Mouse (Mus musculus) midbrain, embryonic 12.5 days (tissue): ENCODE data around the gene Nr1h2. TPM values are rescaled to one million over a fixed set of nuclear protein-coding genes. Genes with fewer than 3 reads are reported as not detected.
A peak's percentile ranks its signal among the peaks of the same experiment; 100 is the strongest.

Experiments
- ATAC-seq: fragments of 200-750 bp; cut with Nextera tagmentation; 2 replicates; pipeline ENCODE4 v1.8.0; 2017; ENCODE audit warnings: low read depth, moderate TSS enrichment, moderate library complexity; ENCODE audit not compliant: low FRiP score
- H3K27ac ChIP-seq: fragments of 300-500 bp; sonication (generic); replicated peaks from 2 replicates; pipeline ENCODE4 v1.5.1; 2016; ENCODE audit warnings: mild to moderate bottlenecking
- H3K27me3 ChIP-seq: fragments of 300-500 bp; sonication (generic); 2 replicates; pipeline ENCODE4 v1.6.1; 2016; ENCODE audit warnings: mild to moderate bottlenecking
- H3K36me3 ChIP-seq: fragments of 300-500 bp; sonication (generic); 2 replicates; pipeline ENCODE4 v1.6.1; 2016
- H3K4me1 ChIP-seq: fragments of 300-500 bp; sonication (generic); 2 replicates; pipeline ENCODE4 v1.6.1; 2016
- H3K4me2 ChIP-seq: fragments of 300-500 bp; sonication (generic); replicated peaks from 2 replicates; pipeline ENCODE4 v1.6.1; 2016; ENCODE audit warnings: mild to moderate bottlenecking, moderate library complexity
- H3K4me3 ChIP-seq: fragments of 300-500 bp; sonication (generic); 2 replicates; pipeline ENCODE4 v1.5.1; 2016; ENCODE audit warnings: mild to moderate bottlenecking
- H3K9ac ChIP-seq: fragments of 300-500 bp; sonication (generic); replicated peaks from 2 replicates; pipeline ENCODE4 v1.6.1; 2016; ENCODE audit warnings: mild to moderate bottlenecking, moderate library complexity
- H3K9me3 ChIP-seq: fragments of 300-500 bp; sonication (generic); 2 replicates; pipeline ENCODE4 v1.6.1; 2016; ENCODE audit warnings: mild to moderate bottlenecking
- WGBS: fragments of 180-500 bp; shearing (Covaris S2); methylation state at CpG from one replicate; pipeline ENCODE4 v1.1.7; 2016; 5-methylcytosine and 5-hydroxymethylcytosine counted together
- polyA plus RNA-seq: library from polyadenylated mRNA; unstranded; fragments of >200 nt; fragmentation: Nextera tagmentation; extraction: Ambion mirVana; gene quantifications from 2 replicates; pipeline ENCODE4 v1.2.1, GENCODE M21; 2016

The Nr1h2 gene
- polyA plus RNA-seq = 78.2 and 80.3 TPM in 2 replicates

DNA sequence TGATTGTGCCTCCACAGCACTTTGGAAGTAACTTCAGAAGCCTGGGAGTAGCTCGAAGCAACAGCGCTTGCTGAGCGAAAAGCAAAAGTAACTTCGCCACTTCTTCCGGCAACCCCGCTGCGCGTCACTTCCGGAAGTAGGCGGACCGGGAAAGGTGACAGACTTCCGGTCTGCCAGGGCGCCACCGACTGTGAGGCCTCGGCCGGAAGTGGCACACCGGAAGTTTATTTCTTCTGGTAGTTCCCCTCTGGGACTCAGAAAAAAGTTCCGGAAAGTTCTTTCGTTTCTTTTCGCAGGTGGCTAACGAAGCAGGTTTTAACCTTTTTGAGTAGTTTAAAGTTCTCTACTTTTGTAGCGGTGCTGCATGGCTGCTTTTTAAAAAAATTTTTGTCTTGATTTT is at the start of gene Nr1h2:
Gene Nr1h2 (minus strand): TSS at position 126 of the 400 bp plus-strand sequence.
- peak within 1 kb of the TSS; percentile 64 for H3K9ac ChIP-seq
- H3K4me2 ChIP-seq = peak within 1 kb of the TSS; percentile 60
- under 1% methylated on average over 22 of the region's 22 CpGs for WGBS
- H3K36me3 ChIP-seq = peaks cover 31% of the 10 kb centered on the region
- no peaks in the 10 kb centered on the region for H3K9me3 ChIP-seq
- H3K27me3 ChIP-seq = peaks cover 8% of the 10 kb centered on the region; the same call in 1 of the 2 replicates
- ATAC-seq = peak; percentile 71
- peak within 1 kb of the TSS; percentile 90 for H3K27ac ChIP-seq
- peak within 1 kb of the TSS; percentile 83 for H3K4me3 ChIP-seq
- peaks cover 13% of the 10 kb centered on the region for H3K4me1 ChIP-seq

DNA sequence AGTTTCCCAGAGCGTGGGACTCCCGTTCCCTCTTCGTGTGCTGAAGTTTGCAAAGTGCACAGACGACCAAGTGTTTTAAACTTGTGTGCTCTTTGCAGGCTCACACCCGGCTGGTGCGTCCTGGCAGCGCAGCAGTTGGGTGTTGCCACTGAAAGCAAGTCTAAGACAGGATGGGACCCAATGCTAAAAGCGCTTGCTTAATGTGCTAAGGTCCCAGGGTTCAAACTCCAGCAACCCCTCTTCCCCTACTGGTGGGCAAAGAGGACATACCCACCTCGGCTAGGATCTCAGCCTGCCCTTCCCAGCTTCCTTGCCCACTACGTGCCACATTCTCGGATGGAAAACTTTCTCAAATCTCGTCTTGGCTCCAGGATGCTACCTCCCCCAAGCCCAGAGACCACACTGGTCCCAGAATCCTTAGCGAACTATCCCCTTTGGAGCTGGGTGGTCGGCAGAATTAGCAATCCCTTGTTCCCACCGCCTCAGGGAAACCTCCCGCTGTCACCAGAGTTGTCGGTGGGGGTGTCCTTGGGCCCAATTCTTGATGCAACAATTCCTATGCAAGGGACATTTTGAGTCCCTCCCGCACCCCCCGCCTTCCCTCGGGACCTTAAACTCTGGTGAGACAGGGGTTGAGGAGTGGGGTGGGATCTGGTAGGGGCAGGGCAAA is 49.6 kb upstream of the Nr1h2 start:
- Histone ChIP-seq H3K9ac (no peak overlapping the region), H3K27me3 (peaks cover 70% of the 10 kb centered on the region), H3K36me3 (no peaks in the 10 kb centered on the region), H3K4me1 (peaks cover 35% of the 10 kb centered on the region), H3K27ac (no peak overlapping the region), H3K9me3 (0 out of 2 replicates have a peak, but pooled peaks cover 3% of the 10 kb centered on the region), H3K4me3 (0 out of 2 replicates have a peak overlapping the region, but pooled peaks have one; percentile 9), H3K4me2 (peak overlapping the region; percentile 52)
- no peak for ATAC-seq
- WGBS = 3% methylated on average over 20 of the region's 20 CpGs

DNA sequence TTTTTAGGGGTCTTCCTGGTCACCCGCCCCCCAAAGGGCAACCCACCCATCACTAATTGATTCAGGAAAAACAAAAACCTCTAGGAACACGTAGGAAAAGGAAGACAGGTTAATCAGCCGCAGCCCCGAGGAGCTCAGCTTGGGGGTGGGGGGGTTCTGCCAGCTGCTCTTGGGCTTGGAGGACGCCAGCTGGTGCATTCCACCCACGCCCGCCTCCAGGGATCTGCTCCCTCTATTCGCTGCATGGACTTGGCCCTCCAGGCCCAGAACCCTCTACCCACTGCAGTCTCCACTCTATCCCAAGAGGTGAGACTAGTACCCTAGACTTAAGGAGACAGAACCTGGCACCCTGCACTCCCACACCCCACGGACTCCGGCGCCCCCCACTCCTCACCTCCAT is 48.7 kb upstream of the Nr1h2 start:
- Histone ChIP-seq H3K36me3 (no peaks in the 10 kb centered on the region), H3K4me3 (no peak overlapping the region), H3K9me3 (no peaks in the 10 kb centered on the region), H3K4me1 (peaks cover 35% of the 10 kb centered on the region), H3K27me3 (peaks cover 66% of the 10 kb centered on the region), H3K4me2 (peak overlapping the region; percentile 36), H3K9ac (peak overlapping the region; percentile 4; the same call in 1 of the 2 replicates), H3K27ac (peak overlapping the region; percentile 44; the same call in 1 of the 2 replicates)
- 8% methylated on average over 10 of the region's 11 CpGs for WGBS
- peak; percentile 44 for ATAC-seq

DNA sequence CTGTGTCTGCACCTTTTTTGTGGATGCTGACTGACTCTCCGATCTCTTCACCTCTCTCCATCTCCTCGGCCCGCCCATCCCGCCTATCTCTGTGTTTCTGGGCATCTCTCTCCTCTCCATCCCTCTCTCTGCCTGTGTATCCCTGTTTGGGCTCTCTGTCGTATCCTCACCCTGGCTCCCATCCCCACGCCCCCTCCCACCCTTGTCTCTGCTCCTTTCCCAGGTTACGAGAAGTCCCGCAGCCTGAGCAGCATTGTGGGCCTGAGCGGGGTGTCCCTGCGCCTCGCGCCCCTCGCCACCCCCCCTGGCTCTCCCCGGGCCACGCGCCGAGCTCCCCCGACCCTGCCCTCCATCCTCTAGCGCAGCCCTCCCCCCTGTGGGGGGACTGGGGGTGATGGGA is 47.9 kb upstream of the Nr1h2 start:
- no peak for ATAC-seq
- H3K4me2 ChIP-seq = peak overlapping the region; percentile 37
- H3K27me3 ChIP-seq = peaks cover 58% of the 10 kb centered on the region
- H3K27ac ChIP-seq = peak overlapping the region; percentile 39
- no peaks in the 10 kb centered on the region for H3K9me3 ChIP-seq
- 10% methylated on average over 17 of the region's 19 CpGs for WGBS
- 0 out of 2 replicates have a peak overlapping the region, but pooled peaks have one; percentile 2 for H3K4me3 ChIP-seq
- H3K9ac ChIP-seq = peak overlapping the region; percentile 43; the same call in 1 of the 2 replicates
- H3K4me1 ChIP-seq = peaks cover 35% of the 10 kb centered on the region
- no peaks in the 10 kb centered on the region for H3K36me3 ChIP-seq

DNA sequence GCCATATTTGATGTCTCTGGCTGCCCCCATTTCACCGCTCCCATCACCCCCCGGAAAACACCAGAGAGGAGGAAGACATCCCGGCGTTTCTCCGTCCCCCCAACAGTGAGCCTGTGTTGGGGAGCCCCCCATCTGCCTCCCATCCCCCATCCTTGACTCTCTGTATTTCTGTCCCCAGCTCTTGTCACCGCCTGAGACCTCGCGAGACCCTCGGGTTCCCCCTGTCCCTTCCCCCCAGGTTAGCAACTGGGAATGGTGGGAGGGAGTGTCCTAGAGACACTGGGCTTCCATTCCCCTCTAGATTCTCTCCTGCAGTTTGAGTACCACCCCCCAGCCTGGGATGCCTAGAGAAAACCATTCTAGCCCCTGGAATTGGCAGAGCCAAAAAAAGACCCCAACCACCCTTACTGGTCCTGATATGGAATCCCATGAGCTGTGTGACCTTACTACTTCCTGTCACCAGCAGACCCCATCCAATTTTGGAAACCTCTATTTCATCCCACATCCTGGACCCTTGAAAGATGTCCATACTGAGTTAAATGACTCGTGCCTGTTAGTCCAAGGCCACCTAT is 47.0 kb upstream of the Nr1h2 start:
- Histone ChIP-seq H3K9ac (no peak overlapping the region), H3K27ac (no peak overlapping the region), H3K4me1 (peaks cover 35% of the 10 kb centered on the region), H3K36me3 (no peaks in the 10 kb centered on the region), H3K4me2 (no peak overlapping the region), H3K4me3 (no peak overlapping the region), H3K9me3 (no peaks in the 10 kb centered on the region), H3K27me3 (peaks cover 50% of the 10 kb centered on the region)
- WGBS = 82% methylated on average over 10 of the region's 10 CpGs
- ATAC-seq = no peak

DNA sequence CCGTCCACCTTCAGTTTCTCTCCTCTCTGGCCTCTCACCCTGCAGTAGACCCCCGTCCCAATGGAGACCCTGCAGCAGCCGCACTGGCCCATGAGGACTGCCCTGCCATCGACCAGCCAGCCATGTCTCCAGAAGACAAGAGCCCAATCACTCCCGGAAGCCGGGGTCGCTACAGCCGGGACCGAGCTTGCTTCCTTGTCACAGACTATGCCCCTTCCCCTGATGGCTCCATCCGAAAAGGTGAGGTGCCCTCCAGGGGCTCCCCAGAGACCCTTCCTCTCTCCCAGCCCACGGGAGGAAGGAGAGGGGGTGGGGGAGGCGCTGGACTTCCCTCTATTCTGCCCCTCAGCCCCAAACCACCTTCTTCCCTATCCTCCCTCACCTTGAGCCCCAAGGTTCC is 44.6 kb upstream of the Nr1h2 start:
- Histone ChIP-seq H3K4me1 (peaks cover 34% of the 10 kb centered on the region), H3K4me3 (no peak overlapping the region), H3K9ac (no peak overlapping the region), H3K27me3 (peaks cover 30% of the 10 kb centered on the region), H3K36me3 (no peaks in the 10 kb centered on the region), H3K27ac (no peak overlapping the region), H3K4me2 (no peak overlapping the region), H3K9me3 (no peaks in the 10 kb centered on the region)
- no peak for ATAC-seq
- 86% methylated on average over 11 of the region's 12 CpGs for WGBS

DNA sequence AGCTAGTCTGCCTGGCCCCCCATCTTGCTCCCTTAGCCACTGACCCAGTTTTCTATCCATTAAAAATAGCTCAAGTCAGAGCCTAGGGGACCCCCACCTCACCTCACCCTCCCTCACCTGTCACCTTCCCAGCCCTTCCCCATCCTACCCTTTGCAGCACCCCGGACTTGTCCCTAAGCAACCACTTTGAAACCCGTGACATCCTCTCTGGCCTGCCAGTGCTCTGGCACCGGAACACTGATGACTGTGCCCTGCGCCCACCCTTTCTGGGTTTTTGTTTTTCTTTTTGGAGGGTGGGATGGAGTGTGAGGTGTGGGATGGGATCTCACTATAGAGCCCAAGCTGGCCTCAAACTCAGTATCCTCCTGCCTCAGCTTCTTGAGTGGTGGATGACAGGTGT is 43.9 kb upstream of the Nr1h2 start:
- Histone ChIP-seq H3K4me3 (no peak overlapping the region), H3K36me3 (no peaks in the 10 kb centered on the region), H3K4me1 (peaks cover 34% of the 10 kb centered on the region), H3K27me3 (peaks cover 30% of the 10 kb centered on the region), H3K9ac (no peak overlapping the region), H3K9me3 (no peaks in the 10 kb centered on the region), H3K4me2 (no peak overlapping the region), H3K27ac (no peak overlapping the region)
- WGBS = 89% methylated on average over 4 of the region's 4 CpGs
- ATAC-seq = no peak

DNA sequence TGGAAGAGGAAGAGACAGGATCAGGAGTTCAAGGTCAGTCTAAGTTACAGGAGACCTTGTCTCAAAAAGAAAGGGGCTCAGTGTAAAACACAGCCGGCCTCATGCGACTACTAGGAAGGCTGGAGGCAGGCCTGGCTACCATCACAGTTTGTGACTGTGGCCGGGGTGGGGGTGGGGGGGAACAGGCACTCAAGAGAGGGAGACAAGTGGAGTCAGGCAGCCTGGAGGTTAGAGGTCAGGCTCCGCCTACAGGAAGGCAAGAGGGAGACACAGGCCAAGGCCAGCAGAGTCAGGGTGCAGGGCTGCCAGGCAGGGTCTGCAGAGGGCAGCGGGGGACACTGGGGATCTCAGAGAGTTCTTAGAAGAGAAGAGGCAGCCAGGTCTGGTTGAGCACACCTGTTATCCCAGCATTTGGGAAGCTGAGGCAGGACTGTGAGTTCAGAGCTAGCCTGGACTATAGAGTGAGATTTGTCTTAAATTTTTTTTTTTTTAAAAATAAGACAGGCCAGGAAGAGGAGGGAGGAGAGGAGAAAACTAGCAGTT is 43.3 kb upstream of the Nr1h2 start:
- H3K9ac ChIP-seq = no peak overlapping the region
- WGBS = 72% methylated on average over 5 of the region's 5 CpGs
- H3K4me1 ChIP-seq = peaks cover 34% of the 10 kb centered on the region

DNA sequence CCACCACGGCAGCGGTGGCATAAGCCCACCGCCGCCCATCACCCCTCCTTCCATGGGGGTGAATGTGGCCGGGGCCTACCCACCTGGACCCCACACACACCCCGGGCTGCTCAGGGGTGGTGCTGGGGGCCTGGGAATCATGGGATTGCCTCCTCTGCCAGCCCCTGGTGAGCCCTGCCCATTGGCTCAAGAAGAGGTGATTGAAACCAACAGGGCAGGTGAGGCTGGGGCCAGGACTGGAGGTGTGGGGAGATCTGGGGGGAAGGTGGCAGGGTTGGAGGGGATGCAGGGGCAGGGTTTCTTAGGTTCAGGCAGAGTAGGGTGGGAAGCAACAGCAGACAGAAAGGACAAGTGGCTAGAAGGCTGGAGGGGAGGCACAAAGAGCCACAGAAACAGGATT is 42.3 kb upstream of the Nr1h2 start:
- H3K4me2 ChIP-seq = no peak overlapping the region
- H3K4me1 ChIP-seq = peaks cover 36% of the 10 kb centered on the region
- ATAC-seq = no peak
- H3K4me3 ChIP-seq = no peak overlapping the region
- H3K9ac ChIP-seq = no peak overlapping the region
- H3K36me3 ChIP-seq = no peaks in the 10 kb centered on the region
- H3K27ac ChIP-seq = no peak overlapping the region
- H3K9me3 ChIP-seq = no peaks in the 10 kb centered on the region
- WGBS = 90% methylated on average over 6 of the region's 6 CpGs
- H3K27me3 ChIP-seq = peaks cover 32% of the 10 kb centered on the region

More for the DNA sequence above, 43.3 kb upstream of the Nr1h2 start:
- H3K9me3 ChIP-seq = no peaks in the 10 kb centered on the region
- H3K4me3 ChIP-seq = no peak overlapping the region
- peaks cover 30% of the 10 kb centered on the region for H3K27me3 ChIP-seq
- no peak overlapping the region for H3K27ac ChIP-seq
- H3K36me3 ChIP-seq = no peaks in the 10 kb centered on the region
- no peak for ATAC-seq
- H3K4me2 ChIP-seq = no peak overlapping the region

DNA sequence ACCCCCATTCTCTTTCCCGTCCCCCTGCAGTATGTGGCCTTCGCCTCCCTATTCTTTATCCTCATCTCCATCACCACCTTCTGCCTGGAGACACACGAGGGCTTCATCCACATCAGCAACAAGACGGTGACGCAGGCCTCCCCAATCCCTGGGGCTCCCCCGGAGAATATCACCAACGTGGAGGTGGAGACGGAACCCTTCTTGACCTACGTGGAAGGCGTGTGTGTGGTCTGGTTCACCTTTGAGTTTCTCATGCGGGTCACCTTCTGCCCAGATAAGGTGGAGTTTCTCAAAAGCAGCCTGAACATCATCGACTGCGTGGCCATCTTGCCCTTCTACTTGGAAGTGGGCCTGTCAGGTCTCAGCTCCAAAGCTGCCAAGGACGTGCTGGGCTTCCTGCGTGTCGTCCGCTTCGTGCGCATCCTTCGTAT is 41.4 kb upstream of the Nr1h2 start:
- Histone ChIP-seq H3K4me1 (peaks cover 38% of the 10 kb centered on the region), H3K4me2 (no peak overlapping the region), H3K27ac (no peak overlapping the region), H3K27me3 (peaks cover 31% of the 10 kb centered on the region), H3K4me3 (no peak overlapping the region), H3K36me3 (no peaks in the 10 kb centered on the region), H3K9ac (no peak overlapping the region), H3K9me3 (no peaks in the 10 kb centered on the region)
- ATAC-seq = no peak
- 92% methylated on average over 20 of the region's 20 CpGs for WGBS

DNA sequence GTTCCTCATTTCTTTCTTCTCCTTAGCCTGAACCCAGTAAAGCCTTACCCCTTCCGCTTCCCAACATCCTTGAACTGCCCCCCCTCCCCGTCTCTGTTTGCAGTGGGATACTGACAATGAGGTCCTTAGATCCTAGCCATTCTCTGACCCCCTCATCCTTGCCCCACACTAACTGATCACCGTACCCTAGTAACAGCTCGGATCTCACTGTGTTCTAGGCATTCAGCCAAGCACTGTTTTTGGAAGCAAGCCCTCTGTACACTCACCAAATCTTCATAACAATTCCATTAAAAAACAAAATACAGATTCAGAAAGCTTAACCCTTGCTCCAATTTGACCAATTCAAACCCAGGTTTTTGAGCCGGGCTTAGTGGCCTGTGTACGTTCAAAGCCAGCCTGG is 40.5 kb upstream of the Nr1h2 start:
- Histone ChIP-seq H3K4me2 (peak overlapping the region; percentile 100), H3K9ac (peak overlapping the region; percentile 28; the same call in 1 of the 2 replicates), H3K36me3 (no peaks in the 10 kb centered on the region), H3K27me3 (peaks cover 39% of the 10 kb centered on the region), H3K9me3 (no peaks in the 10 kb centered on the region), H3K4me1 (peaks cover 47% of the 10 kb centered on the region), H3K27ac (peak overlapping the region; percentile 70), H3K4me3 (peak overlapping the region; percentile 72; the same call in 1 of the 2 replicates)
- no peak for ATAC-seq
- WGBS = 55% methylated on average over 6 of the region's 6 CpGs

DNA sequence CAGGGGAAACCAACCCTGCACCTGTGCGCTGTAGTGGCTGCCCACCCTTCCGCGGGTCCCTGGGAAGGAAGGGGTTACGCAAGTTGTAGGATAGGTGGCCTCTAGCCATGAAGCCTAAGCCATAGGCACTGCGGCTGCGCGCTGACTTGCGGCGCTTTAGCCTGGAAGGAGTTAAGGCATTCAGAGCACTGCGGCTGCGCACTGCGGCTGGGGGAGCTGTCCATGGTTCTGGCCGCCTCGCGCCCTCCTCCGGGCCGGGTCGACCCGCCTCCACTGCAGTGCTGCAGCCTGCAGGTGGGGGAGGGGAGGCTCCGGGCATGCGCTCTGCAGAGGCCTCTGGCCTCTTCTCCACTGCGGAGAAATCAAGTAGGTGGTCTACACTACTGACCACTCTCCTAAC is 40.0 kb upstream of the Nr1h2 start:
- Histone ChIP-seq H3K4me2 (peak overlapping the region; percentile 100), H3K27ac (peak overlapping the region; percentile 70), H3K4me1 (peaks cover 51% of the 10 kb centered on the region), H3K4me3 (peak overlapping the region; percentile 72), H3K36me3 (no peaks in the 10 kb centered on the region), H3K27me3 (peaks cover 44% of the 10 kb centered on the region), H3K9me3 (no peaks in the 10 kb centered on the region), H3K9ac (no peak overlapping the region)
- under 1% methylated on average over 22 of the region's 22 CpGs for WGBS
- peak; percentile 72 for ATAC-seq
